In the genomic region with DNA sequence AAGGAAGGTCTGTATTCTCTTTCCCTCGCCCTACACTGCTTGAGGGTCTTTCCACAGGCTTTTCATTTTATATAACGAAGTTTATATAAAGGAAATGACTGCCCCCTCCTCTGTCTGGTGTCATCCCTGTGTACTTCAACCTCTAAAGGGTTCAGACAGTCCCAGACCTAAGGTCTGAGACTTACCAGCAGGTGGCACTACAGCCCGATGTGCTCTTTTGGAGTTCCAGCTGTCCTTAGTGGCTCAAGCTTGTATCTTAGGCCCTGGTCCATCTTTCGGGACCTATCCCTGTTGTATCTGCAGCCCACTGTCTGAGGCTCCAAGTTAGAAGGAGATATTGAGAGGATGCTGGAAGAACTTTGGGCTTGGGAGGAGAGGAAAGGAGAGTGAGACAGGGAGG, we compare ENCODE assay signal across 9 mouse cellular contexts. TPM values are rescaled to one million over a fixed set of nuclear protein-coding genes. Genes with fewer than 3 reads are reported as not detected.
DNase-seq lines count a peak whose midpoint lies in the region; ATAC-seq lines count a peak whose summit lies in the region.
"Had no signal": no experiment of that assay in that cellular context is flagged by ENCODE, and none has a peak within 500 bp of the region (broad histone marks: within the 10 kb centered on the region; RNA-seq: fewer than 3 reads in every experiment).

No protein-coding gene starts in this region.

- 0 out of 2 replicates have a peak, but pooled peaks cover 3% of the 10 kb centered on the region for H3K4me1 ChIP-seq in hindbrain, embryonic 10.5 days (replicated peaks)
- no peaks in the 10 kb centered on the region for H3K4me1 ChIP-seq in hindbrain, embryonic 12.5 days
- H3K4me1 ChIP-seq: liver, embryonic 15.5 days had no signal

- 42% methylated on average over 4 of the region's 4 CpGs for WGBS in hindbrain, embryonic 10.5 days
- 32% methylated on average over 4 of the region's 4 CpGs for WGBS in hindbrain, embryonic 12.5 days

- no peaks in the 10 kb centered on the region for H3K36me3 ChIP-seq in hindbrain, embryonic 10.5 days
- H3K36me3 ChIP-seq in hindbrain, embryonic 12.5 days: no peaks in the 10 kb centered on the region
- H3K36me3 ChIP-seq: liver, embryonic 15.5 days had no signal

- H3K27ac ChIP-seq in hindbrain, embryonic 10.5 days: no peak overlapping the region
- no peak overlapping the region for H3K27ac ChIP-seq in hindbrain, embryonic 12.5 days
- H3K27ac ChIP-seq: liver, embryonic 15.5 days had no signal

- no peaks in the 10 kb centered on the region for H3K9me3 ChIP-seq in hindbrain, embryonic 10.5 days
- H3K9me3 ChIP-seq in hindbrain, embryonic 12.5 days (replicated peaks): no peaks in the 10 kb centered on the region
- H3K9me3 ChIP-seq: liver, embryonic 15.5 days had no signal

- ATAC-seq in hindbrain, embryonic 12.5 days (ENCODE audit: low FRiP score): no peak
- no peak for ATAC-seq in erythroid progenitor cell, adult 5-6 weeks (replicated peaks; ENCODE audit: low FRiP score, poor library complexity, severe bottlenecking)

- no peaks in the 10 kb centered on the region for H3K27me3 ChIP-seq in hindbrain, embryonic 10.5 days (ENCODE audit: insufficient read depth, poor library complexity, severe bottlenecking)
- no peaks in the 10 kb centered on the region for H3K27me3 ChIP-seq in hindbrain, embryonic 12.5 days
- H3K27me3 ChIP-seq: liver, embryonic 15.5 days had no signal

- H3K4me2 ChIP-seq in hindbrain, embryonic 12.5 days (replicated peaks): no peak overlapping the region
- H3K4me2 ChIP-seq: liver, embryonic 15.5 days had no signal

- peak; percentile 58 for DNase-seq in hindbrain, embryonic 10.5 days (ENCODE audit: low spot score)
- peak; percentile 62 for DNase-seq in ES-CJ7 (ENCODE audit: low read depth, low spot score)
- DNase-seq in cerebellum, adult 18-20 months: peak; percentile 70 to 76
- peak; percentile 13 for DNase-seq in gastrocnemius, adult 8-10 months (ENCODE audit: low spot score in 2 of 2)
- DNase-seq in layer of hippocampus, postnatal 25 days (ENCODE audit: extremely low spot score in 1 of 2, low spot score in 1 of 2): peak; percentile 54 to 81
- peak; percentile 52 for DNase-seq in ovary, postnatal 14 days (ENCODE audit: low spot score)

- no peak overlapping the region for H3K9ac ChIP-seq in hindbrain, embryonic 12.5 days
- H3K9ac ChIP-seq: liver, embryonic 15.5 days had no signal

- no peak overlapping the region for H3K4me3 ChIP-seq in hindbrain, embryonic 10.5 days
- H3K4me3 ChIP-seq in hindbrain, embryonic 12.5 days: no peak overlapping the region
- H3K4me3 ChIP-seq: liver, embryonic 15.5 days had no signal

RNA-seq across cellular contexts. Expression of a gene that starts 48.3 kb away (rescaled TPM):
- polyA plus RNA-seq in hindbrain, embryonic 10.5 days (2016; fragmentation: Nextera tagmentation; extraction: Ambion mirVana): not detected in 2 replicates
- not detected in 2 replicates for polyA plus RNA-seq in hindbrain, embryonic 12.5 days (2016; fragmentation: Nextera tagmentation; extraction: Ambion mirVana)
- not detected for total RNA-seq in gastrocnemius, adult 8-10 months (2022)
- not detected for total RNA-seq in layer of hippocampus, postnatal 25 days (2021)
- total RNA-seq in erythroid progenitor cell, adult 5-6 weeks (2015; ENCODE audit: low replicate concordance): not detected in 2 replicates
- not detected in 2 replicates for total RNA-seq in erythroid progenitor cell, adult 5-6 weeks (2017; ENCODE audit: low replicate concordance)
- polyA plus RNA-seq: liver, embryonic 15.5 days had no signal

Comparison
In these comparisons a context has a peak if more than half of its experiments do, and no peak if none do; other contexts are left out.
1. DNase-seq: peak in every context shown above with its lines; median percentile 73 in cerebellum, adult 18-20 months; 68 in layer of hippocampus, postnatal 25 days; 62 in ES-CJ7; 58 in hindbrain, embryonic 10.5 days; 52 in ovary, postnatal 14 days; 13 in gastrocnemius, adult 8-10 months.